Mouse (Mus musculus) heart, postnatal 0 days (tissue): ENCODE results near the gene 4632433K11Rik.
"Not testable (repeated sequence)": the region's sequence is repeated elsewhere in the genome, so short reads cannot be mapped to it uniquely, and the experiment has no call there.

Source experiments
- CTCF ChIP-seq: IDR thresholded peaks from 2 replicates; pipeline ENCODE4 v1.5.1; 2016; ENCODE audit warnings: antibody characterized with exemption, control low read depth, low read depth
- EP300 ChIP-seq: IDR thresholded peaks from 2 replicates; pipeline ENCODE4 v1.6.1; 2016; ENCODE audit warnings: antibody characterized with exemption, low read depth

- not testable (repeated sequence) for TF ChIP-seq CTCF, EP300
These were observed 14.3 kb upstream of the 4632433K11Rik start for GRCm38 (mm10) chr7:5019576-5019975.
